Mouse (Mus musculus) liver, embryonic 11.5 days (tissue): ENCODE measurements around the gene Gm45140. TPM values are rescaled to one million over a fixed set of nuclear protein-coding genes. Genes with fewer than 3 reads are reported as not detected.

ENCODE experiments used
- ATAC-seq: fragments of 200-750 bp; cut with Nextera tagmentation; replicated peaks from 2 replicates; pipeline ENCODE4 v1.8.0; 2017; ENCODE audit warnings: moderate number of reproducible peaks, mild to moderate bottlenecking, moderate TSS enrichment, moderate library complexity; ENCODE audit not compliant: low FRiP score
- DNase-seq: peaks from one replicate; pipeline ENCODE4 v3.0.0-alpha.2; 2017; ENCODE audit warnings: low spot score
- H3K27ac ChIP-seq: fragments of 300-500 bp; sonication (generic); 2 replicates; pipeline ENCODE4 v1.5.1; 2014; ENCODE audit warnings: mild to moderate bottlenecking, low read depth, low read length, control low read depth
- H3K27me3 ChIP-seq: fragments of 300-500 bp; sonication (generic); replicated peaks from 2 replicates; pipeline ENCODE4 v1.6.1; 2014; ENCODE audit warnings: low read length, mixed read lengths; ENCODE audit not compliant: control insufficient read depth, insufficient read depth
- H3K36me3 ChIP-seq: fragments of 300-500 bp; sonication (generic); 2 replicates; pipeline ENCODE4 v1.6.1; 2014; ENCODE audit warnings: mild to moderate bottlenecking, low read length, moderate library complexity, mixed read lengths; ENCODE audit not compliant: control insufficient read depth, insufficient read depth
- H3K4me1 ChIP-seq: fragments of 300-500 bp; sonication (generic); replicated peaks from 2 replicates; pipeline ENCODE4 v1.6.1; 2014; ENCODE audit warnings: low read length, mixed read lengths; ENCODE audit not compliant: control insufficient read depth, insufficient read depth
- H3K4me2 ChIP-seq: fragments of 300-500 bp; sonication (generic); 2 replicates; pipeline ENCODE4 v1.6.1; 2014; ENCODE audit warnings: mild to moderate bottlenecking, control low read depth, moderate library complexity
- H3K4me3 ChIP-seq: fragments of 300-500 bp; sonication (generic); 2 replicates; pipeline ENCODE4 v1.5.1; 2014; ENCODE audit warnings: low read depth, low read length, control low read depth
- H3K9ac ChIP-seq: fragments of 300-500 bp; sonication (generic); 2 replicates; pipeline ENCODE4 v1.6.1; 2014; ENCODE audit warnings: low read depth, low read length, control low read depth
- H3K9me3 ChIP-seq: fragments of 300-500 bp; sonication (generic); 2 replicates; pipeline ENCODE4 v1.6.1; 2016; ENCODE audit warnings: low read length, inconsistent platforms, mixed read lengths; ENCODE audit not compliant: control insufficient read depth
- WGBS: fragments of 180-500 bp; shearing (Covaris S2); extraction: QIAGEN DNeasy Blood & Tissue Kit; methylation state at CpG from one replicate; pipeline ENCODE4 v1.1.7; 2014; 5-methylcytosine and 5-hydroxymethylcytosine counted together
- polyA plus RNA-seq: library from polyadenylated mRNA; unstranded; fragments of >200 nt; fragmentation: Nextera tagmentation; extraction: Ambion mirVana; gene quantifications from 2 replicates; pipeline ENCODE4 v1.2.1, GENCODE M21; 2014

The Gm45140 gene
- 5.6 and 7.8 TPM in 2 replicates for polyA plus RNA-seq

DNA sequence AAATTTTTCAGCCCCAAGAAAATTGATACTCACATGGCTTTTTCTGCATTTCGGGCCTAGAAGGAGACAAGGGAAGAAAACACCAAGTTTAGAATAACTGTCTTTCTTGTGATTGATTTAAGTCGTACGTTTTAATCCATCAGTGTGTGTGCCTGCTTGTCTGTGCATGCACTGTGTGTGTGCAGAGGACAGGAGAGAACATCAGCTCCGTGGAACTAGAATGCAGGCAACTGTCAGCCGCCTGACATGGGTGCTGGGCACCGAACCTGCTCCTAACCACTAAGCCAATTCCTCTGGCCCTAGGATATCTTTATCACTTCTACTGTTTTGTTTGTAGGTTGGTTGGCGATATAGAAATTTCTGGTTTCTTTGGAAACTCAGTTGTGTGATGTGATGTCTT lies at the start of gene Gm45140:
Gm45140 (minus strand) TSS at position 101 of the 400 bp plus-strand sequence.
- Histone ChIP-seq H3K4me1 (peaks cover 10% of the 10 kb centered on the region), H3K4me2 (no peak within 1 kb of the TSS), H3K36me3 (peaks cover 11% of the 10 kb centered on the region), H3K27me3 (no peaks in the 10 kb centered on the region), H3K9me3 (no peaks in the 10 kb centered on the region), H3K27ac (no peak within 1 kb of the TSS), H3K9ac (no peak within 1 kb of the TSS), H3K4me3 (no peak within 1 kb of the TSS)
- ATAC-seq (no peak), DNase-seq (no peak)
- WGBS, result 91% methylated on average over 7 of the region's 7 CpGs

DNA sequence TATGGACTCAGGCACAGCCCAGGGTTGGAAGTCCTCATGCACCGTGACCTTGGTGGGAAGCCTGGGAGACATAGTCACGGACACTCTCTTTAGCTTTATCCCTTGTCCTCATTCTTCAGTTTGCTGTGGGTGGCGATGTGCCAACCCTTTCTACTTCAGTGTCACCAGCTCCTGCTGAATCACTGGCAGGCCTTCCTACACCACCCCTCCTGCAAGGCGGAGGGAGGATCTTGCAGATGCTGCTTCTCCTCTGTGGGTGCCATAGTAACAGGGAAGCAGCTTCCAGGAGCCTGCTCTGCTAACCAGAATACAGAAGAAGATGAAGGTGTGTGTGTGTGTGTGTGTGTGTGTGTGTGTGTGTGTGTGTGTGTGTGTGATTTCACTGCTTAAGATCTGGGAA lies 47.2 kb upstream of the Gm45140 start:
- ATAC-seq (no peak), DNase-seq (no peak)
- WGBS, result 68% methylated on average over 4 of the region's 4 CpGs

DNA sequence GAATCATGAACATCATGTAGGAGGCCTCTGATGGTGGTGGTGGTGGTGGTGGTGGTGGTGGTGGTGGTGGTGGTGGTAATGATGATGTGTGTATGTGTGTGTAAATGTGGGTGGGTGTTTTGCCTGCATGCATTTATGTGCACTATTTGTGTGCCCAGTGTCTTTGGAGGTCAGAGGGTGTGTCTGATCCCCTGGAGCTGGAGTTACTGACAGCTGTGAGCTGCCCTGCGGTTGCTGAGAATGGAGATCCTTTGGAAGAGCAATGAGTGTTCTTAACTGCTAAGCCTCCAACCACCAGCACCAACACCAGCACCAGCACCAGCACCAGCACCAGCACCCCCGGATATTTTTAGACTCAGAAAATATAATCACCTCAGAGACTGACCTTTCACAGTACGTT lies 46.6 kb upstream of the Gm45140 start:
- 72% methylated on average over 3 of the region's 3 CpGs for WGBS
- Histone ChIP-seq H3K4me3 (no peak overlapping the region), H3K9me3 (no peaks in the 10 kb centered on the region), H3K27ac (no peak overlapping the region), H3K27me3 (no peaks in the 10 kb centered on the region), H3K36me3 (no peaks in the 10 kb centered on the region), H3K4me2 (no peak overlapping the region), H3K4me1 (peaks cover 10% of the 10 kb centered on the region), H3K9ac (no peak overlapping the region)
- ATAC-seq (no peak), DNase-seq (no peak)

More for the DNA sequence above, 47.2 kb upstream of the Gm45140 start:
- peaks cover 10% of the 10 kb centered on the region for H3K4me1 ChIP-seq
- H3K27ac ChIP-seq, result no peak overlapping the region
- no peak overlapping the region for H3K9ac ChIP-seq
- H3K27me3 ChIP-seq, result no peaks in the 10 kb centered on the region
- no peak overlapping the region for H3K4me3 ChIP-seq
- H3K4me2 ChIP-seq, result no peak overlapping the region
- H3K9me3 ChIP-seq, result no peaks in the 10 kb centered on the region
- H3K36me3 ChIP-seq, result no peaks in the 10 kb centered on the region

DNA sequence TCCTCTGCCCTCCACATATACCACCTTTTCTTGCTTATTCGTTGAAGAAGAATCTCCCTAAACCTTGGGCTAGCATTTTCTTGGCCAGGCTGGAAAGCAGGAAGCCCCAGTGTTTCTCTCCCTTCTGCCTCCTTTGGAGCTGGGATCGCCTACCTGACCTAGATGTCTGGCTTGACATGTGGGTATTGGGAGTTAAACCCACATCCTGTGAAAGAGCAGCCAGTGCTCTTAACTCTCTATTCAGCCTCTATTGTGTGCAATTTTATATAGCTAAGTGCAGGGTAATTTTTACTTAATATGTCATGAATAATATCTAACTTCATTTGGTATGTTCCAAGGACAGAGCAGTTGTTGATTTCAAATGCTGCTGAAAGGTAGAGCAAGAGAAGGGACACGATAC lies 44.0 kb upstream of the Gm45140 start:
- Histone ChIP-seq H3K9ac (no peak overlapping the region), H3K4me2 (no peak overlapping the region), H3K27me3 (no peaks in the 10 kb centered on the region), H3K27ac (no peak overlapping the region), H3K4me3 (no peak overlapping the region), H3K9me3 (no peaks in the 10 kb centered on the region), H3K36me3 (no peaks in the 10 kb centered on the region), H3K4me1 (peaks cover 10% of the 10 kb centered on the region)
- no peak for DNase-seq
- 69% methylated on average over 3 of the region's 3 CpGs for WGBS
- no peak for ATAC-seq

DNA sequence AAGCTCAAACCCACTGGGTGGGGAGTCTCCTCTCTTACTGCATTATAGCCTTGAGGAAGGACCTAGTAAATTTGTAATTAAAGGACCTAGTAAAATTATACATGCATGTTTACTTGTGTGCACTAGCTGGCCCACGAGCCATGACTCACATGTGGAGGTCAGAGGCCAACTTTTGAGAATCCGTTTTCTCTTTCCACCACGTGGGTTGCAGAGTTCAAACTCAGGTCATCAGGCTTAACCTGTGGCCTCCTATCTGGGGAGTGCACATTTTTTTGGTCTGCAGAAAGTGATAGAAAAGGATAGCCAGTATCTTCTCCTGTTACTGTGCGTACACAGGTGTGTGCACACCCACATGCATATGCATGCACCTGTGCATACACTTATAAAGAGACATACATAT lies 43.4 kb upstream of the Gm45140 start:
- no peak overlapping the region for H3K4me2 ChIP-seq
- WGBS, result 31% methylated on average over 4 of the region's 4 CpGs
- H3K9me3 ChIP-seq, result no peaks in the 10 kb centered on the region
- H3K4me1 ChIP-seq, result peaks cover 10% of the 10 kb centered on the region
- H3K4me3 ChIP-seq, result no peak overlapping the region
- no peak overlapping the region for H3K27ac ChIP-seq
- no peak for DNase-seq
- H3K9ac ChIP-seq, result no peak overlapping the region
- H3K27me3 ChIP-seq, result no peaks in the 10 kb centered on the region
- H3K36me3 ChIP-seq, result no peaks in the 10 kb centered on the region
- ATAC-seq, result no peak

DNA sequence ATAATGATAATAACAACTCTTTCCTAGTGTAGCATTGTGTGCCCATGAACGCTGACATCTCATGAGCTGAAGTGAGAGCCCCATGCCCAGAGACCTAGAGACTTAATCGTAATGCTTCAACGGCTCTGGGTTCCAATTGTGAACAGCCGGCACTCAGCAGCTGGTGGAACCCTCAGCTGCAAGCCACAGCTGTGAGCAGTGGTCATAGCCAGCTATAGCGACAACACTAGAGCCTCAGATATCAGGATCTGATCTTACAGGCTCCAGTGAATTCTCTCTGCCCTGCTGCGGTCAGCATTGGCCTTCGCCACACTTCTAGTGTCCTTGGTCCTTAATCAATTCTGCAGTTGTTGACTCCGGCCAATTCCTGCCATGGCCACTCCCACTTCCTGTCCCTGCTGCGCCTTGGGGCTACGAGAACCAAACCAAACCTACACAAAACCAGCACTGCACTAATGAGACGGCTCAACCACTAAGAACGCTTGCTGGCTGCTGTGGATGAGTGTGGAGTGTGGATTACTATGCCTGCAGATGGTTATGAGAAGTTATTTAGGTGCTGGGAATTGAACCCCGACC lies 40.6 kb upstream of the Gm45140 start:
- DNase-seq (no peak), ATAC-seq (peak; percentile 25; the same call in 1 of the 2 replicates)
- H3K4me1 ChIP-seq, result peaks cover 10% of the 10 kb centered on the region
- H3K36me3 ChIP-seq, result no peaks in the 10 kb centered on the region
- no peaks in the 10 kb centered on the region for H3K9me3 ChIP-seq
- 49% methylated on average over 13 of the region's 13 CpGs for WGBS
- H3K27ac ChIP-seq, result no peak overlapping the region
- H3K27me3 ChIP-seq, result no peaks in the 10 kb centered on the region
- no peak overlapping the region for H3K9ac ChIP-seq
- H3K4me2 ChIP-seq, result peak overlapping the region; percentile 35
- H3K4me3 ChIP-seq, result no peak overlapping the region

DNA sequence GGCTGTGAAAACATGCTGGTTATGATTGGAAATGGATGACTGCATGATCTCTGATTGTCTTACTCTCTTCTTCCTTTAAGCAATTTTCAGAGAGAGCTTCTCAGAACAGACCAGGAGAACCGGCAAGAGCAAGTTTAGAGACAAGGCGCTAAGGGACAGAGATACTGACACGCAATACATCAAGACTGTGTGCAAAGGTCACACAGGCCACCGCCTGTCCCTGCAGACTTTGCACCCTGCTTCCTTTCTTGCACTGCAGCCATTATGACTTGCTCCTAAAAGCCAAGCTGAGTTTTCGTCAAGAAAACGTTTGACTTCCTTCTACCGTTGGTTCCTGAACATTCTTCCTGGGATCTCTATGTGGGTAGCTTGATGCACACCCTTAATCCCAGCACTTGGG lies 40.0 kb upstream of the Gm45140 start:
- Histone ChIP-seq H3K36me3 (no peaks in the 10 kb centered on the region), H3K27ac (no peak overlapping the region), H3K4me1 (peaks cover 10% of the 10 kb centered on the region), H3K9me3 (no peaks in the 10 kb centered on the region), H3K4me2 (no peak overlapping the region), H3K27me3 (no peaks in the 10 kb centered on the region), H3K9ac (no peak overlapping the region), H3K4me3 (no peak overlapping the region)
- no peak for ATAC-seq
- DNase-seq, result no peak
- WGBS, result 76% methylated on average over 7 of the region's 7 CpGs

DNA sequence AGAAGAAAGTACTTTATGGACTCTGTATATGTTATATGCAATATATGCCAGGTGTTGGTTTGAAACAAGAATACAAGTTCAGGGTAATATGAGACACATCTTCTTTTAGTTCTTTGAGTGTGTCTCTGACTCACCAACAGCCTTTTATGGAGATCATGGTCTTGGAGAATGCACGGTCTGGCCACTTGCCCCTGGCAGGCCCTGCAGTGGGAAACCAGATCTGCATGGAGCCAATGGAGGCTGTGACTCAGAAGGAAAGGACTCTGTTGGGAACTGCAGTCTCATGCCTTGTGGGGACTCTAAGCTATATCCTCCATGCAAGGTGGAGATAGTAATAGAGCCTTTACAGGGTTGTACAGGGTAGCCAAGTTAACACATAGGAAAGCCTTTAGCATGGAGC lies 39.5 kb upstream of the Gm45140 start:
- no peaks in the 10 kb centered on the region for H3K9me3 ChIP-seq
- H3K4me1 ChIP-seq, result peaks cover 15% of the 10 kb centered on the region
- H3K27ac ChIP-seq, result no peak overlapping the region
- H3K9ac ChIP-seq, result no peak overlapping the region
- 88% methylated on average over 1 of the region's 1 CpGs for WGBS
- H3K36me3 ChIP-seq, result no peaks in the 10 kb centered on the region
- H3K4me3 ChIP-seq, result no peak overlapping the region
- DNase-seq (no peak), ATAC-seq (no peak)
- H3K27me3 ChIP-seq, result no peaks in the 10 kb centered on the region
- H3K4me2 ChIP-seq, result no peak overlapping the region

DNA sequence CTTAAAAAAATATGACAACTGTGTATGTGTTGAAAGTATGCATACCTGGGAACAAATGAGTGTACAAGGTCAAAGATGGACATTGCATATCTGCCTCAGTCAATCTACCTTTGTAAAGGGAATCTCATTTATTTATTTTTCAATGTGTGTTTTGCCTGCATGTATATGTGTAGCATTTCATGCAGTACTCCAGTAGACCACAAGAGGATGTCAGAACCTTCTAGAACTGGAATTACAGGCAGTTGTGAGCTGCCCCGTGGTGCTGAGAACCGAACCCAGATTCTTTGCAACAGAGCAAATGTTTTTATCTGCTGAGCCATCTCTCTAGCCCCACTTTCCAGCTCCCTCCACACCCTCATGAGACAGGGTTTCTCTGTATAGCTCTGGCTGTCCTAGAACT lies 38.4 kb upstream of the Gm45140 start:
- DNase-seq (no peak), ATAC-seq (no peak)
- no peaks in the 10 kb centered on the region for H3K27me3 ChIP-seq
- H3K4me3 ChIP-seq, result no peak overlapping the region
- H3K9ac ChIP-seq, result no peak overlapping the region
- no peak overlapping the region for H3K27ac ChIP-seq
- peaks cover 14% of the 10 kb centered on the region for H3K4me1 ChIP-seq
- H3K36me3 ChIP-seq, result no peaks in the 10 kb centered on the region
- H3K9me3 ChIP-seq, result no peaks in the 10 kb centered on the region
- 92% methylated on average over 2 of the region's 2 CpGs for WGBS
- H3K4me2 ChIP-seq, result no peak overlapping the region
